Mouse (Mus musculus) megakaryocyte progenitor cell, adult 5-6 weeks (primary cell): ENCODE data around the gene Evi5. TPM values are rescaled to one million over a fixed set of nuclear protein-coding genes. Genes with fewer than 3 reads are reported as not detected.

ENCODE experiments used
- ATAC-seq: replicated peaks from 2 replicates; pipeline ENCODE4 v1.8.0; 2016; ENCODE audit warnings: mild to moderate bottlenecking, moderate TSS enrichment, inconsistent platforms; ENCODE audit not compliant: poor library complexity
- total RNA-seq, 2 experiments: library from RNA; stranded (forward) in 1 of 2; stranded (reverse) in 1 of 2; fragments of 157-497, 149-512 nt in 1 of 2; fragments of 200-1000 nt in 1 of 2; gene quantifications; 2 replicates each; pipeline versions ENCODE4 v1.2.3 to v1.2.4; 2015 to 2017

Gene Evi5
- total RNA-seq, 2 experiments from 2014 or later: 12.2 to 19.5 TPM

GRCm38 (mm10) chr5:107873886-107874302 lies 1.0 kb downstream of the Evi5 start:
- ATAC-seq: peak; percentile 64

- ATAC-seq: peak; percentile 2; the same call in 1 of the 2 replicates
Observed at GRCm38 (mm10) chr5:107873330-107873729, 1.6 kb downstream of the Evi5 start.

- ATAC-seq: no peak
Observed at GRCm38 (mm10) chr5:107869701-107870100, 5.2 kb downstream of the Evi5 start.

- ATAC-seq: peak; percentile 71
Observed at GRCm38 (mm10) chr5:107868905-107869424, 5.9 kb downstream of the Evi5 start.

DNA sequence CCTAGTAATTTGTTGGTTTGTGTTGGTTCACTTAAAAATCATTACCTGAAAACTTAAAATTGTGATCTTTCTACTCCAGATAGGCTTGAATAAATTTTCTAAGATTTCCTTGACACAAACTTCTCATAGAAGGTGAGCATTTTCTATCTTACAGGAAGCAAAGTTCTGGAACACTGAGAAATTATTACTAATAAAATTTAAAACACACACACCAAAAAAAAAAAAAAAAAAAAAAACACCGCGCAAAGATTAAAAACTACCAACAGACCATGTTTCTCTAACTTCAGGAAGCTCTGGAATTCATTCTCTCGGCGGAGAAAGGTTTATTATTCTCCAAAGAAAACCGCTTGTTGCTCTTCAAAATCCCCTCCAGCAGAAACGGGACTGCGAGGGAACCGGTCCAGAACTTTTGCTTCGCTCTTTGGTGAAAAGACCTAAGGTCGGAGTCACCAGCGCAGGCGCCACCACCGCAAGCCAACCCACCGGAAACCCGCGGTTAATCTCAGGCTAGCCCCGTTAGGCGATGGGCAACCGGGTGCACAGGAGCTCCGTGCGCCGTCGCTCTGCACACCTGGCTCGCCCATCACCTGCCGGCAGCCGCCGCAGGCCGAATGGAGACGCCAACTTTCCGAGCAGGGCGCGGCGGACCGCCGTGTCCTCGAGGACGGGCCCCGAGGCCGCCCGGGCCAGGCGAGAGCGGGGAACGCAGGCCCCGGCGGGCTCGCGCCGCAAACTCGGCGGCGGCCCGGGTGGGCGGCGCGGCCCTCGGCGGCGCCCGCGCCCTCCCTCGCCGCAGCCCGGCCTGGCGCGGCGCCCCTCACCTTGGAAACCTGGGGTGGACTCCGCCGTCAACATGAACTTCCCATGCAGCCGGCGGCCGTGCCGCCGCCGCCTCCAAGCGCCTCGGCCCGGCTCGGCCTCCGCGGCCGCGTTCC lies 6.7 kb downstream of the Evi5 start:
- ATAC-seq: peak; percentile 45

GRCm38 (mm10) chr5:107866127-107867126 lies 8.5 kb downstream of the Evi5 start:
- peak; percentile 60 for ATAC-seq

- ATAC-seq: no peak
Observed at GRCm38 (mm10) chr5:107863971-107864370, 10.9 kb downstream of the Evi5 start.

DNA sequence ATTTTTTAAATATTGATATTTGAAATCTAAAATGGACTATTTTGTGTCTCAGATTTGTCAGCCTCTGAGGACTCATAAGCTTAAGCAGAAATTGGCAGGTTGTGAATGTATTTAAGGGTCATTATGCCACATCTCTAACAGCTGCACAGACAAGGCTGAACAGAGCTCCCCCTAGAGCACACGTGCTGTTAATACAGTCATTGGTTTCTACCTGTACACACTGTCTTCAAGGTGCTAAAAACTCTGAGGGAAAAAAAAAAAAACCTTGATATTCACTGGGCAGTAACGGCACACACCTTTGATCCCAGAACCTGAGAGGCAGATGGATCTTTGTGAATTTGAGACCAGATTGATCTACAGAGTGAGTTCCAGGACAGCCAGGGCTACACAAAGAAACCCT lies 15.9 kb downstream of the Evi5 start:
- peak; percentile 78 for ATAC-seq

DNA sequence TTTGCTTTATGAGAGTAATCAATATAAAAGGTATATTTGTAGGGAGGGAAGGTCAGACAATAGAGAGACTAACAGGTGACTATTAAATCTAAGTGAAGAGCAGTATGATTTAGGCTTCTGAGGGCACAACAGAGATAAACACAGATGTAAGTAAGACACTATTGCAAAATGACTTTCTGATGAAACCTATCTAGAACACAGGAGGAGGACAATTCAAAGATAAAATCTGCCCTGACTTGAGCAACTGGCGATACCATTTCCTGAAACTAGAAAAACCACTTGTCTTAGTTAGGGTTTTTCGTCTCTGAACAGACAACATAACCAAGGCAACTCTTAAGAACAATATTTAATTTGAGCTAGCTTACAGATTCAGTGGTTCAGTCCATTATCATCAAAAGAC lies 19.4 kb downstream of the Evi5 start:
- ATAC-seq: peak; percentile 45

GRCm38 (mm10) chr5:107854556-107854955 lies 20.4 kb downstream of the Evi5 start:
- ATAC-seq: no peak

GRCm38 (mm10) chr5:107853807-107854206 lies 21.1 kb downstream of the Evi5 start:
- peak; percentile 63 for ATAC-seq

DNA sequence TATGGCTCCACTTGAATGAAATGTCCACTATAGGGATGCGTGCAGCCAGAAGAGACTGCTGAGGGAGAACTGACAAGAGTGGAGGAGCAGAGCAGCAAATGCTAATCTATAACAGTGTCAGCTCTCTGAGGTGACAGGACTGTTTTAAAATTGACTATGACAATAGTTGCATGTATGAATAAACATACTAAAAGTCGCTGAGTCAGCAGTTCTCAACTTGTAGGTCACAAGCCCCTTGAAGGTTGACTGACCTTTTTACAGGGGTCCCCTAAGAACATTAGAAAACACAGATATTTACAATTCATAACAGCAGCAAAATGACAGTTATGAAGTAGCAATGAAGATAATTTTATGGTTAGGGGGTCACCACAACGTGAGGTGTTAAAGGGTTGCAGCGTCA lies 25.9 kb downstream of the Evi5 start:
- ATAC-seq: no peak

DNA sequence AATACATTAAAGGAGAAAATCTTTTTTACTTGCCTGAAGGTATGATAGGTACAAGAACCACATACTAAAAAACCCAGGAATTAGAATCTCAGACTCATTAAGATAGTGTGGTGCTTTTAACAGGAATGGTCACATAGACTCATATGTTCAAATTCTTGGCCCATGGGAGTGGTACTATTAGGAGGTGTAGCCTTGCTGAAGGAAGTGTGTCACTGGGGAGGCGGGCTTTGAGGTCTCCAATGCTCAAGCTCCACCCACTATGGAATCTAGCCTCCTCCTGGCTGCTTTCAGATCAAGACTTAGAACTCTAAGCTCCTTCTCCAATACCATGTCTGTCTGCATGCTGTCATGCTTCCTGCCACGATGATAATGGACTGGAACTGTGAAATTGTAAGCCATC lies 27.1 kb downstream of the Evi5 start:
- ATAC-seq: no peak

- ATAC-seq: no peak
Observed at GRCm38 (mm10) chr5:107847349-107847748, 27.6 kb downstream of the Evi5 start.

GRCm38 (mm10) chr5:107840549-107841238 lies 34.2 kb downstream of the Evi5 start:
- ATAC-seq: 0 out of 2 replicates have a peak, but pooled peaks have one; percentile 42

DNA sequence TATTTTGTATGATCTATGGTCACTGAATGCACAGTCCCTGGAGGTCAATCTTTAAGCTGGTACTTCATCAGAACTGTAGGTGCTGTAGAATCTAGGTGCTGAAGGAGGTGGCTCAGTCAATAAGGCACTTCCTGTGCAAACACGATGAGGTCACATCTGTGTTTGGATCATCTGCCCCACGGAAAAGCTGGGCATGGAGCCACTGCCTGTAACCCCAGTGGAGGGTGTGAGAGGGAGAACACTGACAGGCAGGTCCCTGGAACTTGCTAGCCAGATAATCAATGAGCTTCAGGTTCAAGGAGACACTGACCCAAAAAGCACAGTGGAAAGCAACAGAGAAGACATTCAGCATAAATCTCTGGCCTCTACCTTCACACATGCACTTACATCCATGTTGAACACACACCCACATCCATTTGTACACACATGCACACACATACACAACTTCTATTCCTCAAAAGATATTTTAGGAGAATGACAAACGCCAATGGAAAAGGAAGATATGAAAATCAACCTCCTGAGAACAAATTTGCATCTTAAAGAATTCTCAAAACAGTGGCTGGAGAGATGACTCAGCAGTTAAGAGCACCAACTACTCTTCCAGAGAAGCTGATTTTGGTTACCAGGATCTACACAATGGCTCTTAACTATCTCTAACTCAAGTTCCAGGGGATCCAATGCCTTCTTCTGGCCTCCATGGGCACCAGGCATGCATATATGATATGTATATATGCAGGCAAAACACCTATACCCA lies 35.8 kb downstream of the Evi5 start:
- no peak for ATAC-seq

DNA sequence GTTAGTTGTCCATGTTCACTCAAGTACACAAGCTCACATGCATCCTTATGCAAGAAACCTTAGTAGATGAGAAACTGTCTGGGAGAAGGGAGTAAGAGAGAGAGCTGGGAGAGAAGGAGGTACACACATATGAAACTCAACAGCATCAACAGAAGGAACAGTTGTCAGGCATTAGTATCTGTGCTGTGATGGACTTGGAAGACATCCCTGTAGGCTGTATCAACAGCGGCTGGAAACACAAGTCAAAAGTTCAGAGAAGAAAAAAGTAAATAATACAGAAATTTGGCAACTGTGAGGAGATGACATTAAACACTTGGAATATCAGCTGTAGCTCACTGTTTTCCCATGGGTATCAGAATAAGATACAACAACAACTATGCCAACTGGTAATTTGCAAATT lies 40.6 kb downstream of the Evi5 start:
- ATAC-seq: no peak

- ATAC-seq: no peak
Observed at GRCm38 (mm10) chr5:107831351-107831750, 43.6 kb downstream of the Evi5 start.

DNA sequence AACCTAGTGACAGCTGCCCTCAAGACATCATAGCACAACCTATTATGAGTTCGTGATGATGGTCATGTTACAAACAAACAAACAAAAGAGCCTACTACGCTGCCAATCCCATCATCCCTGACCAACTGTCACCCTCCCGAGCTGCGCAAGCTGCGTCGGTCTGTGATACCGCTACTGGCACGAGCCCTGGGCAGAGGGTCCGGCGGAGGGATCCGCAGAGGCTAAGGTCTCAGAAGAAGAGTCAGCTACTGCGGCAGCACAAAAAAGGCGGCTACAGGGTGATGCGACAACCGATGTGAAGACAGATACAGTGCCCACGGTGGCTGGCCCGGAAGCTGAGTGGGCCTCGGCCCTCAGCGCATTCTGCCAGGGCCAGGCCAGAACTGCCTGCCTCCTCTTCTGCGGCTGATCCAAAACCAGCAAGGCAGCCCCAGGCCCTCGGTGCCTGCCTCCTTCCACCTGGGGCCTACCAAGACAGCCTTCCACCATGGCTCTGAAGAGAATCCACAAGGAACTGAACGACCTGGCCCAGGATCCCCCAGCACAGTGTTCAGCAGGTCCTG lies 44.8 kb downstream of the Evi5 start, which contains the start of gene Ube2d2b:
Gene Ube2d2b (plus strand): TSS at position 102 of the 563 bp plus-strand sequence.
- ATAC-seq: no peak
